Mouse (Mus musculus): Measurements from ENCODE around the gene Dtx2. TPM values are rescaled to one million over a fixed set of nuclear protein-coding genes. Genes with fewer than 3 reads are reported as not detected.
A peak's percentile ranks its signal among the peaks of the same experiment; 100 is the strongest.

Gene Dtx2
- polyA plus RNA-seq, 1 experiment, result 9.2 TPM

DNA sequence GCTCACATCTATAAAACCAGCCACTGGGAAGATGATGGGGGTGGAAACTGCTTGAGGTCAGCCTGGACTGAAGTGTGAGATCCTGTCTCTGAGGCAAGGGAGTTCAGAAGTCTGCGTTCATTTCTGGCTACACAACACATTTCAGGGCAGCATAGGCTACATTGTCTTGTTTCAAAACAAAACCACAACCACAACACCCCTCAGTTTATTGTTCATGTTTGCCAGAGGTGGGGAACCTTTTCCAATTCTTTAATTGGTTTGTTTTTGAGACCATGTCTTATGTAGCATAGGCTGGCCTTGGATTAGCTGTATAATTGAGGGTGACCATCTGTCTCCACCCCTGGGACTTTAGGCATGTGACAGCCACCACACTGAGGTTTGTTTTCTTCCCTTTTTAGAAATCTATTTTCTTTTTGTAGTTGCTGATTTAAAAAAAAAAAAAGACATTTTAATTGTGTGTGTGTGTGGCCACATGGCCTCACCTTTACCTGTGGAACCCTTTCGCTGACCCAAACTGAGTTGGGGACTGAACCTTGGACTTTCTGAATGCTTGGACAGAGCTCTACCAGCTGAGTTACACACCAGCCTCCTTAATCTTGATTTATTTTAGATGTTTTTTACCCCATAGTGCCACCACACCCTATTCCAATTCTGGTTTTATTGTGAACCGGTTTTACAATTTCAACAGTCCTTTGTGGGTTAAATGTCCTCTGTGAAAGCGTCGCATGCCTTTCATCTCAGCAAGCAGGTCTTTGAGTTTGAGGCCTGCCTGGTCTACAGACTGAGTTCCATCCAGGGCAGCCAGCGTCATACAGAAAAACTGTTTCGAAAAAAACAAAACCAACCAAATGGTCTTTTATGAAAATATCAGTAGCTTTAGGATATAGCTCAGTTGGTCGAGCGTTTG is 38.0 kb upstream of the Dtx2 start:
- WGBS, result 76% methylated on average over 9 of the region's 9 CpGs
- no peak for DNase-seq
- Histone ChIP-seq H3K4me1 (ENCODE audit: control insufficient read depth, insufficient read depth, low read length) (no peaks in the 10 kb centered on the region), H3K27me3 (ENCODE audit: control insufficient read depth, insufficient read depth, low read length) (no peaks in the 10 kb centered on the region), H3K27ac (ENCODE audit: insufficient read depth, low read length) (peak overlapping the region; percentile 44; the same call in 1 of the 2 replicates), H3K4me3 (replicated peaks; ENCODE audit: insufficient read depth, low read depth, low read length) (peak overlapping the region; percentile 62)
- TF ChIP-seq POLR2A (IDR thresholded peaks at IDR 0.05; ENCODE audit: borderline replicate concordance, insufficient read depth, low read length) (no peak), CTCF (IDR thresholded peaks at IDR 0.05; ENCODE audit: borderline replicate concordance, insufficient read depth, low read depth, low read length) (no peak)

DNA sequence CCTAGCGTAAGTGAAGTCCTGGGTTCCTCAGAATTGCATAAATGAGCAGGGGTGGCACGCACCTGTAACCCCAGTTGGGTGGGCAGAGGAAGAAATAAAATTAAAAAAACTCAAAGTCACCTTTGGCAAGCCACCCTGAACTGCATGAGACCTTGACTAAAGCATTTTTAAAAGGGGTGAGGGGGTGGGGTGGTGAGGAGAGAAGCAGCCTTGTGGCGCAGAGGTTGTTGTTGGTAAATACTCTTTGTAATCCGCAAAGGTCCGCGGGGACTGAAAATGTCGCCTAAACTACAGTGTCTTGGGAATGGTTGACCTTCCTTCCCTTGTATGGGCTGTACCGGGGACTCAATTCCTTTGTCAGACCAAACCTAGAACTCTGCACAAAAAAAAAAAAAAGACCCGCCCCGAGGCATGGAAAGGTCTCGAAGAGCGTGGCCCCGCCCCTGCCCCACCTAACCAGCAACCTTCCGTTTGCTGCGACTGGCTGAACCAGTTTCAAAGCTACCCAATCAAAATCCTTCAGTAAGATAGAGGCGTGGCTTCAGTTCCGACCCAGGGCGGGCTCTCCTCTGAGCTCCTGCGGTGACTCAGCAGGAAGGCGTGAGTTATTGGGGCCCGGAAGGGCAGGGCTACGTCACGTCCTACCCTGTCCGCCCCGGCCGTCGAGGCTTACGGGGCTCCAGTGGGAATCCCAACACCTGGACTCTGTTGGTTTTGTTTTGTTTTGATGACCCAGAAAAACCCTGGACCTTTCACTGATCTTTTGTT is 37.2 kb upstream of the Dtx2 start:
- DNase-seq, result peak; percentile 89 to 95
- TF ChIP-seq CTCF (IDR thresholded peaks at IDR 0.05; ENCODE audit: borderline replicate concordance, insufficient read depth, low read depth, low read length) (no peak), POLR2A (IDR thresholded peaks at IDR 0.05; ENCODE audit: borderline replicate concordance, insufficient read depth, low read length) (peak; percentile 61; the same call in 1 of the 2 replicates)
- 9% methylated on average over 28 of the region's 28 CpGs for WGBS
- H3K27ac ChIP-seq (ENCODE audit: insufficient read depth, low read length), result peak overlapping the region; percentile 65
- H3K4me1 ChIP-seq (ENCODE audit: control insufficient read depth, insufficient read depth, low read length), result no peaks in the 10 kb centered on the region
- peak overlapping the region; percentile 62 for H3K4me3 ChIP-seq (replicated peaks; ENCODE audit: insufficient read depth, low read depth, low read length)
- H3K27me3 ChIP-seq (ENCODE audit: control insufficient read depth, insufficient read depth, low read length), result no peaks in the 10 kb centered on the region

DNA sequence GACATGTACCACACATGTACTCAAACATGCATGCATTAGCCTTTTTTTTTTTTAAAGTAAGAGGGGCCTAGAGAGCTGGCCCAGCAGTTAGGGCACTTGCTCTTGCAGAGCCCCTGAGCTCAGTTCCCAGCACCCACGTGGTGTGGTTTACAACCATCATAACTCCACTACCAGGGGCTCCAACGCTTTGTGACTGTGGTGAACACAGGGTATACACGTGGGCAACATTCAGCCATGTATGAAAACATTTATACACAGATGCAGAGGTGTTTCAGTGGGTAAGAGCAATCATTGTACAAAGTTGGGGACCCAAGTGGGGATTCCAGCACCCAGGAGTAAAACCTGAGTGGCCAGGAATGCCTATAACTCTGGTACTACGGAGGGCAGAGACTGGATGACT is 36.2 kb upstream of the Dtx2 start:
- Histone ChIP-seq H3K4me3 (replicated peaks; ENCODE audit: insufficient read depth, low read depth, low read length) (no peak overlapping the region), H3K27me3 (ENCODE audit: control insufficient read depth, insufficient read depth, low read length) (no peaks in the 10 kb centered on the region), H3K27ac (ENCODE audit: insufficient read depth, low read length) (no peak overlapping the region; the same call in 1 of the 2 replicates), H3K4me1 (ENCODE audit: control insufficient read depth, insufficient read depth, low read length) (no peaks in the 10 kb centered on the region)
- TF ChIP-seq POLR2A (IDR thresholded peaks at IDR 0.05; ENCODE audit: borderline replicate concordance, insufficient read depth, low read length) (no peak), CTCF (IDR thresholded peaks at IDR 0.05; ENCODE audit: borderline replicate concordance, insufficient read depth, low read depth, low read length) (no peak)
- 90% methylated on average over 4 of the region's 4 CpGs for WGBS
- no peak for DNase-seq

DNA sequence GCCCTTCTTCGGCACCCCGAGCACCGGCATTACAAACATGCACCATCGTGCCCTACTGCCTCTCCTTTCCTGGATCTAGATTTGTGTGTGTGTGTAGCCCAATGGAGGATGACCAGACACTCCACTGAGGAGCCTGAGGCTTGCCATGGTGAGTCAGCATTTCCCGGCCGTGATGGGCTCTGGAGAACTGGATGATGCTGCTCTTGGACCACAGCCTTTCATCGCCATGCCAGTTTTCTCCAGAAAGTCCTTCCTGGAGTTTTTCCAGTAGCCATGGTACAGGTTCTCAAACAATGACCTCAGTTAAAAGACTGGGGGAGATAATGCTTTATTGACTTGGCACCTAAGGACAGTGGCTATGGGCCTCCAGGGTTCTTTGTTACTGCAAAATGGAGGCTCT is 34.7 kb upstream of the Dtx2 start:
- Histone ChIP-seq H3K27me3 (ENCODE audit: control insufficient read depth, insufficient read depth, low read length) (no peaks in the 10 kb centered on the region), H3K27ac (ENCODE audit: insufficient read depth, low read length) (no peak overlapping the region), H3K4me1 (ENCODE audit: control insufficient read depth, insufficient read depth, low read length) (no peaks in the 10 kb centered on the region), H3K4me3 (replicated peaks; ENCODE audit: insufficient read depth, low read depth, low read length) (no peak overlapping the region)
- no peak for DNase-seq
- 66% methylated on average over 7 of the region's 7 CpGs for WGBS
- no peak for TF ChIP-seq POLR2A (IDR thresholded peaks at IDR 0.05; ENCODE audit: borderline replicate concordance, insufficient read depth, low read length)
- TF ChIP-seq CTCF (IDR thresholded peaks at IDR 0.05; ENCODE audit: borderline replicate concordance, insufficient read depth, low read depth, low read length), result no peak

DNA sequence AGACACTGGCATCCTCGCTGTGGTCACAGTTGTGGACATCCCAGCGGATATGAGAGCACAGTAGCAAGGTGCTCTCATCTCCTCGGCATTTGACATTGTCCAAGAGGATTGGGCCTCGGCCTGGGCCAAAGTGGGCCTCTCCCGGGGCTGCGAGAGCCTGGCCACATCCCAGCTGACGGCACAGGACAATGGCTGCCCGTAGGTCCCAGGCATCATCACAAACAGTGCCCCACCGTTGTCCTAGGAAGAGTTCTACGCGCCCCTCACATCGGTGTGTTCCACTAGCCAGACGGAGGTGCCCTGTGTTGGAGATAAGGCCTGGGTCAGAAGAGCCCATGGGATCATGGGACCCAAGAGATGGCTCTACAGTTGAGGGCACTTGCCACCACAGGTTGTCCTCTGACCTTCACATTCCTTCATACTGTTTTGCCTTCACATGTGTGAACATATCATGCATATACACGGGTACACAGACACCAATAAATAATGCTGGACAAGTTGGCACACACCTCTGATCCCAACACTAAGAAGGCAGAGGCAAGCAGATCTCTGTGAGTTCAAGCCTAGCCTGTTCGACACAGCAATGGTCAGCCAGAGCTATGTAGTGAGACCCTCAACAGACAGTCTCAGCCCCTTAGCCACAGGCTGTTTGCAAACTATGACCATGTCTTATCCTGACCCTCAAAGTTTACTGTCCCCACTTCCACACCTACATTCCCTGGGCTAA is 33.5 kb upstream of the Dtx2 start:
- no peak overlapping the region for H3K27ac ChIP-seq (ENCODE audit: insufficient read depth, low read length)
- 94% methylated on average over 15 of the region's 15 CpGs for WGBS
- DNase-seq, result peak in 1 of 2 experiments; percentile 29
- no peaks in the 10 kb centered on the region for H3K27me3 ChIP-seq (ENCODE audit: control insufficient read depth, insufficient read depth, low read length)
- peaks cover 4% of the 10 kb centered on the region; the same call in 1 of the 2 replicates for H3K4me1 ChIP-seq (ENCODE audit: control insufficient read depth, insufficient read depth, low read length)
- H3K4me3 ChIP-seq (replicated peaks; ENCODE audit: insufficient read depth, low read depth, low read length), result no peak overlapping the region
- TF ChIP-seq POLR2A (IDR thresholded peaks at IDR 0.05; ENCODE audit: borderline replicate concordance, insufficient read depth, low read length), result no peak
- no peak for TF ChIP-seq CTCF (IDR thresholded peaks at IDR 0.05; ENCODE audit: borderline replicate concordance, insufficient read depth, low read depth, low read length)

DNA sequence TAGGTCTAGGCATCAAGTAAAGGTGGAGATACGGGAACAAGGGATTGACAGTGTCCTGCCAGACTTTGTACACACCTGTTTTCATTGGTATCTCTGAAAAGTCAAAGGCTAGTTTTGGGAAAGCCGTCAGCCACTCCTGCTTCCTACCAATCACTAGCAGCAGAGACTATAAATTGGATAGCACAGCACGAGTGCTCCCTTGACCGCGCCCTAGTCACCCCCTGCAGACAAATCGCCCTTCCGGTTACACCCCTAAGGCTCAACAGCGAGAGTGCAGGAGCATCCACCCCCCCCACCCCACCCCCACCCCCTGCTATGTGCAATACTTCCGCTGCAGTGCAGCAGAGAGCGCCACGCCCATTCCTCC is 32.5 kb upstream of the Dtx2 start:
- H3K4me3 ChIP-seq (replicated peaks; ENCODE audit: insufficient read depth, low read depth, low read length), result peak overlapping the region; percentile 76
- TF ChIP-seq POLR2A (IDR thresholded peaks at IDR 0.05; ENCODE audit: borderline replicate concordance, insufficient read depth, low read length) (no peak), CTCF (IDR thresholded peaks at IDR 0.05; ENCODE audit: borderline replicate concordance, insufficient read depth, low read depth, low read length) (no peak)
- no peaks in the 10 kb centered on the region for H3K27me3 ChIP-seq (ENCODE audit: control insufficient read depth, insufficient read depth, low read length)
- no peak for DNase-seq
- peaks cover 4% of the 10 kb centered on the region; the same call in 1 of the 2 replicates for H3K4me1 ChIP-seq (ENCODE audit: control insufficient read depth, insufficient read depth, low read length)
- peak overlapping the region; percentile 83 for H3K27ac ChIP-seq (ENCODE audit: insufficient read depth, low read length)
- under 1% methylated on average over 11 of the region's 11 CpGs for WGBS
